Mouse (Mus musculus): Measurements from ENCODE around the gene Psmb3. TPM values are rescaled to one million over a fixed set of nuclear protein-coding genes. Genes with fewer than 3 reads are reported as not detected.

The Psmb3 gene
- total and polyA plus RNA-seq, 2 experiments from 2014 or later: 486 to 495 TPM

DNA sequence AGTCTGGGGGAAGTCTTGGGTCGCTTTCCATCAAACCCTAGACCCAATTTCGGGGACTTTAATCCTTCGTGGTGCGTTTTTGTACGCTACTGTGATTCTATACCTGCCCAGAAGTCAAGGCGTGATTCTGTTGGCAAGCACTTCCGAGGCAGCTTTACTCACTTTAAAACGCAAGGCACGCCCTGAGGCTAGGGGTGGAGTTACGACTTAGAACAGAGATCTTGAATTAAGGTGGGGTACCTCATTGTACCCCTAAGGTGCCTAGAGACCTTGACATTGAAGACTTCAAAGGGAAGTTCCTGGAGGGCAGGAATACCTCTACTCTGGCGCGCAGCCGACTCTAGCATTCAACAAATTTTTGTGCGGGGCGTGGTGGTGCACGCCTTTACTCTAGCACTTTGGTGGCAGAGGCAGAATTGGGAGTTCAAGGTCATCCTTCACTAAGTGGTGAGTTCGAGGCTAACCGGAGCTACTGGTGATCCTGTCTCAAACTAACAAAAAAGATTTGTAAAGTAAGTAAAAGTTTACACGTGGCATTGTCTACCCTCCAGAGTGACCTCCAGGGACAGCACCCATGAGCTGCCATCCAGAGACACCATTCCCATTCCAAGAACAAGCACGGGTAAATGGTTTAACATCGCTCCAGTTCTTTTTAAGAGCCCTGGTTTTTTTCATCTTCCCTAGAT is 40.8 kb upstream of the Psmb3 start:
- TF ChIP-seq CTCF (IDR thresholded peaks at IDR 0.05; ENCODE audit: low read depth) (no peak), EP300 (IDR thresholded peaks at IDR 0.05; ENCODE audit: low read depth) (no peak)
- ATAC-seq (ENCODE audit: insufficient read depth, low read depth) (no peak), DNase-seq (ENCODE audit: low spot score) (peak; percentile 80)
- Histone ChIP-seq H3K36me3 (replicated peaks; ENCODE audit: control insufficient read depth, insufficient read depth, low read length) (peaks cover 14% of the 10 kb centered on the region), H3K4me1 (ENCODE audit: control insufficient read depth, insufficient read depth) (peaks cover 23% of the 10 kb centered on the region), H3K9me3 (replicated peaks; ENCODE audit: control insufficient read depth, low read length) (no peaks in the 10 kb centered on the region), H3K4me3 (ENCODE audit: low read depth, low read length) (peak overlapping the region; percentile 92), H3K4me2 (ENCODE audit: low read depth, low read length) (peak overlapping the region; percentile 84), H3K27ac (ENCODE audit: low read depth) (peak overlapping the region; percentile 84), H3K27me3 (ENCODE audit: control insufficient read depth, insufficient read depth, low read length) (no peaks in the 10 kb centered on the region), H3K9ac (replicated peaks; ENCODE audit: low read depth, low read length) (peak overlapping the region; percentile 89)
- WGBS: 2% methylated on average over 21 of the region's 21 CpGs

DNA sequence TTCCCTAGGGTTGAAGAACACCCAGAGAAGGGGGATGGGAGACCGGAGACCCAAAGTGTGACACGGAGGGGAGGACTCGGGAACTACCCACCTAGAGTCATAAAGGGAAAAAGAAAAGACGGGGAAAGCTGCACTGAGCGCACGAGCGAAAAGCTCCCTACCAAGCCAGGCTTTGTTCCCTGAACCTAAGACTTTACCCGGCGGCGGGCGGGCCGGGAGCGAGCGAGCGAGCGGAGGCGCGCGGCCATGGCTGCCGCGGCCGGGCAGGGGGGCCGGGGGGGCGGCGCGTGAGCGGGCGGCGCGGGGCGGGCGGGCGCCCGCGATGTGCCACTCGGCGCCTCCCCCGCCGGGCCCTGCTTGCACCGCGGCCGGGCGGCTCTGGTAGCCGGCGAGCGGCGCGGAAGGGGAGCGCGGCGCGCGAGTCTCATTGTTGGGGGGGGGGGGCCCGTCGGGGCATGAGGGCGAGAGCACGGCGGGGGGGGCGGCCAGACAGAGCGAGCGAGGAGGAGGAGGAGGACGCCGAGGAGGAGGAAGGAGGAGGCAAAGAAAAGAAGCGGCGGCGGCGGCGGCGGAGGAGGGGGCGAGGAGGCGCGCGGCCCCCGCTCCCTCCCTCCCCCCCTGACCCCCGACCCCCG is 40.2 kb upstream of the Psmb3 start, which contains the start of gene Mllt6:
TSS of gene Mllt6 (plus strand) at position 522 of the 635 bp plus-strand sequence.
- no peaks in the 10 kb centered on the region for H3K27me3 ChIP-seq (ENCODE audit: control insufficient read depth, insufficient read depth, low read length)
- TF ChIP-seq EP300 (IDR thresholded peaks at IDR 0.05; ENCODE audit: low read depth): no peak
- TF ChIP-seq CTCF (IDR thresholded peaks at IDR 0.05; ENCODE audit: low read depth): no peak

DNA sequence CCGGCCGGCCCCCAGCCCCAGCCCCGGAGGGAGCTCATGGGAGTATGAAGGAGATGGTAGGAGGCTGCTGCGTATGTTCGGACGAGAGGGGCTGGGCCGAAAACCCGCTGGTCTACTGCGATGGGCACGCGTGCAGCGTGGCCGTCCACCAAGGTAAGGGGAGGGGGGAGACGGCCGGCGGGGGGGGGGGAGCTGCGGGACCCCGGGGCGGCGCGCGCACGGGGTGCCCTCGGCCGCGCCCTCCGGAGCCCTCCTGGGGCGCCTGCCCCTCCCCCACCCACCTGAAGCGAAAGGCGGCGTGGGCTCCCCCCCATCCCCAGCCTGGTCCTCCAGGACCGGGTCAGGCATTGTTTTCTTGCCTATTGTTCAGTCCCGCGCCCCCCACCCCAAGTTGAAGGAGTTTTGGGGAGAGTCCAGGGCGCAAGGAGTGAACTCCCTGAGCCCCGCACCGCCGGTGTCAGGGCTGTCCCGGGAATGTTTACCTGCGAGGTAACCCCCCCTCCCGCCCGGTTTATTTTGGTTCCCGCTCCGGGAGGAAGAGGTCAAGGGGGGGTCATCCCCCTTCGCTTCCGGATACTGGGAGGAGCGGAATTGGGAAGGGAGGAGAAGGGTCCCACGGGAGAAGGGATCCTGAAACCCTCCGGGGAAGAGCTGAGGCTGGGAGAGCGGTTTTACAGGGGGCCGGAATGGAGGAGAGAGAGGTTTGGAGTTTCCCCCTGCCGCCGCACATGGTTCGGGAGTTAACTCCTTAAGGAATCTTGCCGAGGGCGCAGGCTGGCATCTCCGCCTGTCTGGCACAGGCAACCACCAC is 39.5 kb upstream of the Psmb3 start:
- H3K9ac ChIP-seq (replicated peaks; ENCODE audit: low read depth, low read length): peak overlapping the region; percentile 89
- H3K27ac ChIP-seq (ENCODE audit: low read depth): peak overlapping the region; percentile 84
- peaks cover 22% of the 10 kb centered on the region for H3K4me1 ChIP-seq (ENCODE audit: control insufficient read depth, insufficient read depth)
- 0 out of 2 replicates have a peak, but pooled peaks have one; percentile 14 for ATAC-seq (ENCODE audit: insufficient read depth, low read depth)
- peak overlapping the region; percentile 92 for H3K4me3 ChIP-seq (ENCODE audit: low read depth, low read length)
- H3K4me2 ChIP-seq (ENCODE audit: low read depth, low read length): peak overlapping the region; percentile 84
- no peaks in the 10 kb centered on the region for H3K9me3 ChIP-seq (replicated peaks; ENCODE audit: control insufficient read depth, low read length)
- DNase-seq (ENCODE audit: low spot score): no peak
- TF ChIP-seq CTCF (IDR thresholded peaks at IDR 0.05; ENCODE audit: low read depth): no peak
- TF ChIP-seq EP300 (IDR thresholded peaks at IDR 0.05; ENCODE audit: low read depth): no peak
- 1% methylated on average over 35 of the region's 57 CpGs for WGBS
- H3K36me3 ChIP-seq (replicated peaks; ENCODE audit: control insufficient read depth, insufficient read depth, low read length): peaks cover 24% of the 10 kb centered on the region
- no peaks in the 10 kb centered on the region for H3K27me3 ChIP-seq (ENCODE audit: control insufficient read depth, insufficient read depth, low read length)

More for the DNA sequence above, 40.2 kb upstream of the Psmb3 start, which contains the start of gene Mllt6:
- WGBS: 0% methylated on average over 35 of the region's 76 CpGs
- ATAC-seq (ENCODE audit: insufficient read depth, low read depth) (peak; percentile 70), DNase-seq (ENCODE audit: low spot score) (peak; percentile 88)
- H3K9ac ChIP-seq (replicated peaks; ENCODE audit: low read depth, low read length): peak within 1 kb of the TSS; percentile 89
- H3K4me1 ChIP-seq (ENCODE audit: control insufficient read depth, insufficient read depth): peaks cover 23% of the 10 kb centered on the region
- H3K4me3 ChIP-seq (ENCODE audit: low read depth, low read length): peak within 1 kb of the TSS; percentile 92
- no peaks in the 10 kb centered on the region for H3K9me3 ChIP-seq (replicated peaks; ENCODE audit: control insufficient read depth, low read length)
- peak within 1 kb of the TSS; percentile 84 for H3K27ac ChIP-seq (ENCODE audit: low read depth)
- H3K4me2 ChIP-seq (ENCODE audit: low read depth, low read length): peak within 1 kb of the TSS; percentile 84
- peaks cover 19% of the 10 kb centered on the region for H3K36me3 ChIP-seq (replicated peaks; ENCODE audit: control insufficient read depth, insufficient read depth, low read length)

DNA sequence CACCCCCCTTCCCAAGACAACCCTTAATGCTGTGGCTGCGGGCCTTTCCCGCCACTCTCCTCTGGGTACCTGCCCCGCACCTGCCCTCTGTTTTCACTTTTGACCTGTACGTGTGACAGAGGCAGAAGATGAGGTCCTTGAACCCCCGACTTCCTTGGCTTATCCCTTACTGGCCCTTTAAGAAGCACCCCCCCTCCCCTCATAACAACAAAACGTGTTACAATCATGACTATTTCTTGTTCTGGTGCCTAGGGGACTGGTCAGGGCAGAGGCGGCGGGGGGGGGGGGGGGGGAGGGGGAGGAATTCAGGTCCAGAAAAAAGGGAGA is 38.9 kb upstream of the Psmb3 start:
- DNase-seq (ENCODE audit: low spot score) (no peak), ATAC-seq (ENCODE audit: insufficient read depth, low read depth) (no peak)
- 0% methylated on average over 7 of the region's 8 CpGs for WGBS
- peak overlapping the region; percentile 92 for H3K4me3 ChIP-seq (ENCODE audit: low read depth, low read length)
- H3K4me1 ChIP-seq (ENCODE audit: control insufficient read depth, insufficient read depth): peaks cover 22% of the 10 kb centered on the region
- H3K9ac ChIP-seq (replicated peaks; ENCODE audit: low read depth, low read length): peak overlapping the region; percentile 89
- no peaks in the 10 kb centered on the region for H3K9me3 ChIP-seq (replicated peaks; ENCODE audit: control insufficient read depth, low read length)
- peak overlapping the region; percentile 84 for H3K27ac ChIP-seq (ENCODE audit: low read depth)
- no peak for TF ChIP-seq EP300 (IDR thresholded peaks at IDR 0.05; ENCODE audit: low read depth)
- TF ChIP-seq CTCF (IDR thresholded peaks at IDR 0.05; ENCODE audit: low read depth): no peak
- peak overlapping the region; percentile 84 for H3K4me2 ChIP-seq (ENCODE audit: low read depth, low read length)
- H3K36me3 ChIP-seq (replicated peaks; ENCODE audit: control insufficient read depth, insufficient read depth, low read length): peaks cover 30% of the 10 kb centered on the region
- no peaks in the 10 kb centered on the region for H3K27me3 ChIP-seq (ENCODE audit: control insufficient read depth, insufficient read depth, low read length)

DNA sequence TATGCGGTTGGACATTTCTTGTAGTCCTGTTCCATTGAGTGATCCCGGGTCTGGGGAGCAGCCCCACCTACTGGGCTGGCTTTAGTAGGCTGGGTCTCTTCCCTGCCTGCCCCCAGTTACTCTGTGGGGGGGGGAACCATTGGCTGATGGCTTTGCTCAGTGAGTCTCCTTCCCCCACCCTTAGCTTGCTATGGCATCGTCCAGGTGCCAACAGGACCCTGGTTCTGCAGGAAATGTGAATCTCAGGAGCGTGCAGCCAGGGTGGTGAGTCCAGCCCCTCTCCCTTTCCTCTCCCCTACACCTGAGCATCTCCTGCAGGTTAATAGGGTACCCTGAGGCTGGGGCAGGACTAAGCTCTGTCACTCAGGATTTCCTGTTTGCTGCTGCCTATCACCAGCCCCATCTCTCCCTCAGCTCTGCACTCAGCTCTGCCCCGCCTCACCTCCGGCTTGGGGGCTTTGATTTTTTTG is 38.4 kb upstream of the Psmb3 start:
- Histone ChIP-seq H3K4me1 (ENCODE audit: control insufficient read depth, insufficient read depth) (peaks cover 23% of the 10 kb centered on the region), H3K9ac (replicated peaks; ENCODE audit: low read depth, low read length) (no peak overlapping the region), H3K9me3 (replicated peaks; ENCODE audit: control insufficient read depth, low read length) (no peaks in the 10 kb centered on the region), H3K27me3 (ENCODE audit: control insufficient read depth, insufficient read depth, low read length) (no peaks in the 10 kb centered on the region), H3K4me2 (ENCODE audit: low read depth, low read length) (peak overlapping the region; percentile 84), H3K36me3 (replicated peaks; ENCODE audit: control insufficient read depth, insufficient read depth, low read length) (peaks cover 30% of the 10 kb centered on the region), H3K27ac (ENCODE audit: low read depth) (peak overlapping the region; percentile 84; the same call in 1 of the 2 replicates), H3K4me3 (ENCODE audit: low read depth, low read length) (peak overlapping the region; percentile 92)
- ATAC-seq (ENCODE audit: insufficient read depth, low read depth): no peak
- 31% methylated on average over 6 of the region's 6 CpGs for WGBS
- TF ChIP-seq CTCF (IDR thresholded peaks at IDR 0.05; ENCODE audit: low read depth): peak; percentile 32
- TF ChIP-seq EP300 (IDR thresholded peaks at IDR 0.05; ENCODE audit: low read depth): no peak
- DNase-seq (ENCODE audit: low spot score): no peak

Data from heart, postnatal 0 days (tissue).